Mouse (Mus musculus) layer of hippocampus, adult 2 months (tissue): ENCODE results near the gene Olfr154. TPM values are rescaled to one million over a fixed set of nuclear protein-coding genes. Genes with fewer than 3 reads are reported as not detected.
"Not testable (repeated sequence)": the region's sequence is repeated elsewhere in the genome, so short reads cannot be mapped to it uniquely, and the experiment has no call there.

Experiments used
- DNase-seq, 2 experiments: peaks; one replicate each; pipeline ENCODE4 v3.0.0; 2022; ENCODE audit warnings: low spot score in 2 of 2
- H3K27ac ChIP-seq: fragments of 200-600 bp; 2 replicates; pipeline ENCODE4 v1.8.1; 2022
- H3K4me3 ChIP-seq: fragments of 200-600 bp; 2 replicates; pipeline ENCODE4 v1.8.1; 2022; ENCODE audit warnings: mild to moderate bottlenecking
- CTCF ChIP-seq: fragments of 200-600 bp; conservative IDR thresholded peaks from 2 replicates; pipeline ENCODE4 v1.8.1; 2022; ENCODE audit warnings: antibody characterized with exemption, mild to moderate bottlenecking, moderate library complexity
- long read RNA-seq, 2 experiments: library from polyadenylated mRNA; stranded (forward); transcript quantifications; one replicate each; pipeline ENCODE4 v2.0.0; 2021; ENCODE audit warnings: borderline mapping rate in 2 of 2
- total RNA-seq, 2 experiments: library from RNA; stranded (reverse); gene quantifications; 2 replicates each; pipeline ENCODE4 v1.2.3; 2021

Olfr154 gene
- total RNA-seq = not detected
- long read RNA-seq, experiment 1 = 0 reads
- long read RNA-seq, experiment 2 = 0 reads

DNA sequence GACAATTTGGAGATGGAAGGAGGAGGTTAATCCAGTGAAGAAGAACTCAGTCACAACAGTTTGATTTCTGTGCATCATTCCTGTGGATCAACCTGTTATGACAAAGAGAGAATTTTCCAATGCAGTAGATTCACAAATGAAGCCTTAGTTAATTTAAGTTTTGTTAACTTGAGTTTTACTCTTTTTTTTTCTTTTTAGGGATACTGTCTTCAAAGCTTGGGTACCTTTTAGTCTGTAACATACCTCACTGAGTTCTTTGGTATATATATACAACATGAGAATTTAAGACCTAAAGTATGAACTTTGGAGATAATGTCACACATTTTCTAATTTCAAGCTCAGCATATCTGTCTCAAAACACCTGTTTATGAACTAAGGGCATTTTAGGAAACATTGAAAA, at the start of gene Olfr154:
Gene Olfr154 (minus strand): TSS at position 101 of the 400 bp plus-strand sequence.
- not testable (repeated sequence) for DNase-seq, H3K4me3 ChIP-seq, H3K27ac ChIP-seq

DNA sequence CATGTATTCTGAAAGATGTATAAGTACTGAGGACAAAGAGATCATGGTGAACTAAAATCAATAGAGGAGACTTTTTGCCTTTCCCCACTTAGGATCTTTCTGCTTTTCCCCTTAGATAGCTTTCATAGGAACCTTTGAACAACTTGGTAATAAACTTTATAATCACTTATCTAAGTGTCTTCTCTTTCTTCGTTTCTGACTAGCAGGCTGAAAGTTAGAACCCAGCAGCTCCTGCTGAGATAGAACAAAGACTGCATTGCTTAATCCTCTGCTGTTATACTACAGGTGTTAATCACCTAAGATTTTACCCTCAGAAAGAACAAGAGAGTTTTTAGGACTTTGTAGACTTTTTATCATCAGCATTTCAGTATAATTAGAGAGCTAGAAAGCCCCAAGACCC, 46.9 kb upstream of the Olfr154 start:
- DNase-seq = no peak
- Histone ChIP-seq H3K27ac (no peak overlapping the region), H3K4me3 (no peak overlapping the region)
- no peak for TF ChIP-seq CTCF

GRCm38 (mm10) chr2:85710680-85711079, 46.4 kb upstream of the Olfr154 start:
- not testable (repeated sequence) for DNase-seq, H3K4me3 ChIP-seq, H3K27ac ChIP-seq

GRCm38 (mm10) chr2:85689131-85689530, 24.9 kb upstream of the Olfr154 start, which contains the start of gene Olfr1008:
Gene Olfr1008 (plus strand): TSS chr2:85689431.
- TF ChIP-seq CTCF = no peak
- no peak within 1 kb of the TSS for H3K4me3 ChIP-seq
- H3K27ac ChIP-seq = no peak within 1 kb of the TSS
- DNase-seq = no peak

DNA sequence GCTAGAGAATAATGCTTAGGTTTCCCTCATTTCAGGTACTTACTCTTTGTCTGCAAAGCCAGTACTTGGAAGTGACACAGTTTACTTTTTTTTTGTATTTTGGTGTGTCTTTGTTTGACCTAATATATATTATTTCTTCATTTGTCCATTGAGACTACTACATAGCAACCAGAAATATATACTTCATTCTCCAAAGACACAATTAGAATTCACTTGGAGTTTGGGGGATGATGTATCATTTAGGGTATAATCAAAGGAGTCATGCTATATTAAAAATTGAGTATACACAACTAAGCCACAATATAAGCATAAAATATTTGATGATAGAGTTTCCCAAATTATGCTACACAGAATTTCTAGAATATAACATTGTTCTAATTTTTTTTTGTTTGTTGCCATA, 14.4 kb upstream of the Olfr154 start, which contains the start of gene Olfr1006:
Gene Olfr1006 (minus strand): TSS at position 101 of the 400 bp plus-strand sequence.
- no peak for DNase-seq

DNA sequence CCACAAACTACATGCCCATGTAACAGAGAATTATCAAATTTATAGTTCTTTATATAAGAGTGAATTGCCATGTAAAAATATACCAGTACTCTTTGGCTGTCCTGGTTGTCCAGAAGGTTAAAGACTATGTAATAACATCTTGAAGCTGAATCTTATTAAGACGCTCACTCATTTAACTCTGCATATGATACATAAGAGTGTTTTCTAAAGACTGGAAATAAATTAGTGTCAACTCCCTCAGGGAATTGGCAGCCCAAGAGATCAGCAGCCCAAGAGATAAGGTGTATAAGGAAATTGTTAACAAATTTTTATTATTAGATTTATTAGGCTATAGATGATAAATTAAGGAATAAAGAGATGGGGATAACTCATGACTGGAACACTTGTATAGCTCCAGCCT, 13.7 kb downstream of the Olfr154 start, which contains the start of gene Olfr1002:
Gene Olfr1002 (minus strand): TSS at position 101 of the 400 bp plus-strand sequence.
- Histone ChIP-seq H3K4me3 (no peak within 1 kb of the TSS), H3K27ac (no peak within 1 kb of the TSS)
- DNase-seq = no peak
- TF ChIP-seq CTCF = no peak

More for the DNA sequence above, 14.4 kb upstream of the Olfr154 start, which contains the start of gene Olfr1006:
- H3K4me3 ChIP-seq = no peak within 1 kb of the TSS
- TF ChIP-seq CTCF = no peak
- H3K27ac ChIP-seq = no peak within 1 kb of the TSS

Other genes starting within 250 kb of the Olfr154 start
- not detected for gene Olfr993, start 249.6 kb downstream of the Olfr154 start, total RNA-seq
- gene Olfr994, start 228.0 kb downstream of the Olfr154 start, total RNA-seq = not detected
- gene Olfr995, start 220.8 kb downstream of the Olfr154 start, total RNA-seq = not detected
- gene 4833423E24Rik, start 145.4 kb downstream of the Olfr154 start, total RNA-seq = under 1 TPM; 0.15 to 0.26 TPM
- gene Olfr996, start 85.2 kb downstream of the Olfr154 start, total RNA-seq = not detected
- gene Olfr998, start 75.5 kb downstream of the Olfr154 start, total RNA-seq = not detected
- gene Olfr1000, start 52.6 kb downstream of the Olfr154 start, total RNA-seq = not detected
- gene Olfr1002, start 13.8 kb downstream of the Olfr154 start, total RNA-seq = not detected
- gene Olfr1006, start 14.3 kb upstream of the Olfr154 start, total RNA-seq = not detected
- gene Olfr1008, start 25.0 kb upstream of the Olfr154 start, total RNA-seq = not detected
- not detected for gene Olfr1009, start 51.0 kb upstream of the Olfr154 start, total RNA-seq
- not detected for gene Olfr1012, start 98.3 kb upstream of the Olfr154 start, total RNA-seq
- not detected for gene Olfr1013, start 102.6 kb upstream of the Olfr154 start, total RNA-seq
- gene Olfr1014, start 108.3 kb upstream of the Olfr154 start, total RNA-seq = not detected
- not detected for gene Olfr1015, start 117.6 kb upstream of the Olfr154 start, total RNA-seq
- gene Olfr1016, start 138.1 kb upstream of the Olfr154 start, total RNA-seq = not detected
- gene Olfr1018, start 154.0 kb upstream of the Olfr154 start, total RNA-seq = not detected
- gene Olfr1019, start 181.0 kb upstream of the Olfr154 start, total RNA-seq = not detected
- not detected for gene Olfr1020, start 182.6 kb upstream of the Olfr154 start, total RNA-seq
- gene Olfr1022, start 204.1 kb upstream of the Olfr154 start, total RNA-seq = not detected
- not detected for gene Olfr1023, start 221.2 kb upstream of the Olfr154 start, total RNA-seq
- not detected for gene Olfr1024, start 240.6 kb upstream of the Olfr154 start, total RNA-seq